In genomic region chr16:20761681-20762080, GRCm38 (mm10) we compare ENCODE assay signal across 10 mouse cellular contexts. TPM values are rescaled to one million over a fixed set of nuclear protein-coding genes. Genes with fewer than 3 reads are reported as not detected.
DNase-seq lines count a peak whose midpoint lies in the region; ATAC-seq and TF ChIP-seq lines count a peak whose summit lies in the region.
"Had no signal": no experiment of that assay in that cellular context is flagged by ENCODE, and none has a peak within 500 bp of the region (broad histone marks: within the 10 kb centered on the region; RNA-seq: fewer than 3 reads in every experiment).

No protein-coding gene starts in this region.

- H3K4me2 ChIP-seq in kidney, postnatal 0 days (ENCODE audit: low read length), result no peak overlapping the region
- H3K4me2 ChIP-seq in neural tube, embryonic 11.5 days (ENCODE audit: low read depth), result no peak overlapping the region
- H3K4me2 ChIP-seq in midbrain, embryonic 15.5 days, result no peak overlapping the region
- H3K4me2 ChIP-seq: heart, embryonic 15.5 days; midbrain, embryonic 12.5 days had no signal

- no peak for ATAC-seq in kidney, postnatal 0 days (replicated peaks; ENCODE audit: low FRiP score, low read depth)
- ATAC-seq in neural tube, embryonic 11.5 days (ENCODE audit: insufficient read depth, low FRiP score, low TSS enrichment), result no peak
- no peak for ATAC-seq in midbrain, embryonic 15.5 days (replicated peaks)

- no peaks in the 10 kb centered on the region for H3K4me1 ChIP-seq in heart, embryonic 10.5 days
- no peaks in the 10 kb centered on the region for H3K4me1 ChIP-seq in kidney, postnatal 0 days (replicated peaks; ENCODE audit: insufficient read depth, low read length)
- H3K4me1 ChIP-seq in neural tube, embryonic 11.5 days (ENCODE audit: control insufficient read depth, insufficient read depth, low read length), result no peaks in the 10 kb centered on the region
- no peaks in the 10 kb centered on the region for H3K4me1 ChIP-seq in midbrain, embryonic 15.5 days
- H3K4me1 ChIP-seq: heart, embryonic 15.5 days; midbrain, embryonic 12.5 days had no signal

- H3K9ac ChIP-seq in kidney, postnatal 0 days (ENCODE audit: low read depth, low read length), result no peak overlapping the region
- no peak overlapping the region for H3K9ac ChIP-seq in neural tube, embryonic 11.5 days (ENCODE audit: low read length)
- H3K9ac ChIP-seq in midbrain, embryonic 15.5 days, result no peak overlapping the region
- H3K9ac ChIP-seq: heart, embryonic 15.5 days; midbrain, embryonic 12.5 days had no signal

- 13% methylated on average over 3 of the region's 3 CpGs for WGBS in heart, embryonic 10.5 days
- 10% methylated on average over 3 of the region's 3 CpGs for WGBS in kidney, postnatal 0 days
- 10% methylated on average over 3 of the region's 3 CpGs for WGBS in neural tube, embryonic 11.5 days
- WGBS in midbrain, embryonic 15.5 days, result 9% methylated on average over 3 of the region's 3 CpGs

- no peaks in the 10 kb centered on the region for H3K27me3 ChIP-seq in heart, embryonic 10.5 days (ENCODE audit: insufficient read depth, poor library complexity, severe bottlenecking)
- no peaks in the 10 kb centered on the region for H3K27me3 ChIP-seq in kidney, postnatal 0 days (ENCODE audit: insufficient read depth, low read length)
- no peaks in the 10 kb centered on the region for H3K27me3 ChIP-seq in neural tube, embryonic 11.5 days (ENCODE audit: control insufficient read depth, insufficient read depth, low read length)
- H3K27me3 ChIP-seq in midbrain, embryonic 15.5 days (replicated peaks), result no peaks in the 10 kb centered on the region
- H3K27me3 ChIP-seq: heart, embryonic 15.5 days; midbrain, embryonic 12.5 days had no signal

- no peak overlapping the region for H3K4me3 ChIP-seq in heart, embryonic 10.5 days
- no peak overlapping the region for H3K4me3 ChIP-seq in kidney, postnatal 0 days (replicated peaks; ENCODE audit: low read depth, low read length)
- H3K4me3 ChIP-seq in neural tube, embryonic 11.5 days (ENCODE audit: low read depth, low read length), result no peak overlapping the region
- no peak overlapping the region for H3K4me3 ChIP-seq in midbrain, embryonic 15.5 days
- H3K4me3 ChIP-seq: heart, embryonic 15.5 days; midbrain, embryonic 12.5 days had no signal

- no peaks in the 10 kb centered on the region for H3K36me3 ChIP-seq in heart, embryonic 10.5 days
- H3K36me3 ChIP-seq in kidney, postnatal 0 days (ENCODE audit: insufficient read depth, low read length), result no peaks in the 10 kb centered on the region
- no peaks in the 10 kb centered on the region for H3K36me3 ChIP-seq in neural tube, embryonic 11.5 days (ENCODE audit: control insufficient read depth, insufficient read depth, low read length)
- no peaks in the 10 kb centered on the region for H3K36me3 ChIP-seq in midbrain, embryonic 15.5 days (replicated peaks)
- H3K36me3 ChIP-seq: heart, embryonic 15.5 days; midbrain, embryonic 12.5 days had no signal

- H3K27ac ChIP-seq in heart, embryonic 10.5 days, result no peak overlapping the region
- no peak overlapping the region for H3K27ac ChIP-seq in kidney, postnatal 0 days
- no peak overlapping the region for H3K27ac ChIP-seq in neural tube, embryonic 11.5 days (ENCODE audit: low read depth, low read length)
- no peak overlapping the region for H3K27ac ChIP-seq in midbrain, embryonic 15.5 days
- H3K27ac ChIP-seq: heart, embryonic 15.5 days; midbrain, embryonic 12.5 days had no signal

- peak; percentile 50 for DNase-seq in heart, adult 8-10 months (ENCODE audit: low spot score)
- no peak for DNase-seq in heart, embryonic 10.5 days (ENCODE audit: low spot score)
- DNase-seq in urinary bladder, postnatal 14 days (ENCODE audit: low spot score), result peak; percentile 61
- no peak for DNase-seq in urinary bladder, postnatal 10 days (ENCODE audit: low spot score)
- peak; percentile 85 to 92 for DNase-seq in cerebellum, postnatal 14 days
- DNase-seq in kidney, postnatal 0 days (ENCODE audit: low spot score), result peak; percentile 61
- peak; percentile 45 for DNase-seq in neural tube, embryonic 11.5 days (ENCODE audit: low spot score)

- no peaks in the 10 kb centered on the region for H3K9me3 ChIP-seq in heart, embryonic 10.5 days
- H3K9me3 ChIP-seq in kidney, postnatal 0 days (replicated peaks; ENCODE audit: low read length), result no peaks in the 10 kb centered on the region
- no peaks in the 10 kb centered on the region for H3K9me3 ChIP-seq in neural tube, embryonic 11.5 days (ENCODE audit: control insufficient read depth, low read length)
- H3K9me3 ChIP-seq in midbrain, embryonic 15.5 days, result no peaks in the 10 kb centered on the region
- H3K9me3 ChIP-seq: heart, embryonic 15.5 days; midbrain, embryonic 12.5 days had no signal

- TF ChIP-seq CTCF in kidney, postnatal 0 days (IDR thresholded peaks at IDR 0.05; ENCODE audit: low read depth), result peak; percentile 72

RNA-seq across cellular contexts. Expression of gene Thpo, which starts 27.4 kb away (rescaled TPM):
- under 1 TPM in 3 of 4 experiments, not detected in 1; 0.27 to 0.31 (median 0.28) TPM for total RNA-seq in heart, adult 8-10 months (2022)
- polyA plus RNA-seq in heart, embryonic 10.5 days (2016; fragmentation: Nextera tagmentation; extraction: Ambion mirVana), result 0.49 and 1.1 TPM in 2 replicates
- polyA plus RNA-seq in kidney, postnatal 0 days (2015; fragmentation: Nextera tagmentation; extraction: Ambion mirVana), result 0.62 and 0.83 TPM in 2 replicates
- 0.55 and 1.0 TPM in 2 replicates for polyA plus RNA-seq in neural tube, embryonic 11.5 days (2014; fragmentation: Nextera tagmentation; extraction: Ambion mirVana)
- 1.3 and 1.7 TPM in 2 replicates for polyA plus RNA-seq in midbrain, embryonic 15.5 days (2015; fragmentation: Nextera tagmentation; extraction: Ambion mirVana)

RNA-seq across cellular contexts. Expression of gene Chrd, which starts 28.8 kb away (rescaled TPM):
- 1 to 10 TPM; 1.4 to 3.3 (median 2.9) TPM for total RNA-seq in heart, adult 8-10 months (2022)
- polyA plus RNA-seq in heart, embryonic 10.5 days (2016; fragmentation: Nextera tagmentation; extraction: Ambion mirVana), result 0.27 and 0.87 TPM in 2 replicates
- 2.7 and 2.9 TPM in 2 replicates for polyA plus RNA-seq in kidney, postnatal 0 days (2015; fragmentation: Nextera tagmentation; extraction: Ambion mirVana)
- polyA plus RNA-seq in neural tube, embryonic 11.5 days (2014; fragmentation: Nextera tagmentation; extraction: Ambion mirVana), result 3.7 and 5.2 TPM in 2 replicates
- 5.6 and 5.7 TPM in 2 replicates for polyA plus RNA-seq in midbrain, embryonic 15.5 days (2015; fragmentation: Nextera tagmentation; extraction: Ambion mirVana)

RNA-seq across cellular contexts. Expression of gene Clcn2, which starts 44.1 kb away (rescaled TPM):
- 1 to 10 TPM; 1.5 to 3.3 (median 2.1) TPM for total RNA-seq in heart, adult 8-10 months (2022)
- polyA plus RNA-seq in heart, embryonic 10.5 days (2016; fragmentation: Nextera tagmentation; extraction: Ambion mirVana), result 4.7 and 10.3 TPM in 2 replicates
- 10.2 and 10.7 TPM in 2 replicates for polyA plus RNA-seq in kidney, postnatal 0 days (2015; fragmentation: Nextera tagmentation; extraction: Ambion mirVana)
- 22.0 and 26.4 TPM in 2 replicates for polyA plus RNA-seq in neural tube, embryonic 11.5 days (2014; fragmentation: Nextera tagmentation; extraction: Ambion mirVana)
- 33.7 and 33.8 TPM in 2 replicates for polyA plus RNA-seq in midbrain, embryonic 15.5 days (2015; fragmentation: Nextera tagmentation; extraction: Ambion mirVana)

RNA-seq across cellular contexts. Expression of gene Polr2h, which starts 44.2 kb away (rescaled TPM):
- total RNA-seq in heart, adult 8-10 months (2022), result 10 to 100 TPM in 1 of 4 experiments, 1 to 10 TPM in 3; 7.8 to 11.2 (median 9.1) TPM
- 68.8 and 103 TPM in 2 replicates for polyA plus RNA-seq in heart, embryonic 10.5 days (2016; fragmentation: Nextera tagmentation; extraction: Ambion mirVana)
- 98.6 and 105 TPM in 2 replicates for polyA plus RNA-seq in kidney, postnatal 0 days (2015; fragmentation: Nextera tagmentation; extraction: Ambion mirVana)
- 121 and 125 TPM in 2 replicates for polyA plus RNA-seq in neural tube, embryonic 11.5 days (2014; fragmentation: Nextera tagmentation; extraction: Ambion mirVana)
- polyA plus RNA-seq in midbrain, embryonic 15.5 days (2015; fragmentation: Nextera tagmentation; extraction: Ambion mirVana), result 82.3 and 90.6 TPM in 2 replicates

Comparison
In these comparisons a context has a peak if more than half of its experiments do, and no peak if none do; other contexts are left out.
1. DNase-seq: peak in heart, adult 8-10 months (single experiment), urinary bladder, postnatal 14 days (single experiment), cerebellum, postnatal 14 days (2 of 2), kidney, postnatal 0 days (single experiment) and neural tube, embryonic 11.5 days (single experiment); none in heart, embryonic 10.5 days (single experiment) and urinary bladder, postnatal 10 days (single experiment).